Mouse (Mus musculus) left cerebral cortex, postnatal 25 days (tissue): ENCODE measurements at regions not wholly inside any gene's neighbourhood (a gene's known extent, or its start where the extent isn't known, plus 50 kb on each side); places are given as distances from the start of the nearest gene placed in this dataset.

Experiments used
- DNase-seq, 2 experiments: peaks; one replicate each; pipeline ENCODE4 v3.0.0; 2022; ENCODE audit warnings: low spot score in 2 of 2, mixed read lengths in 1 of 2
- intact Hi-C: fragments of 180-260 bp; cut with DNase I; formaldehyde crosslinking; loops from one replicate; pipeline ENCODE4 v1.15.1; 2025

- intact Hi-C loops, result no loop called here
- DNase-seq, result no peak
Measured at GRCm38 (mm10) chr7:71289702-71290101, 61.6 kb downstream of the Gm10295 start.

GRCm38 (mm10) chr7:71289266-71289665 lies 62.0 kb downstream of the Gm10295 start:
- no peak for DNase-seq
- intact Hi-C loops, result no loop called here

- no peak for DNase-seq
- intact Hi-C loops, result no loop called here
Measured at GRCm38 (mm10) chr7:71287441-71287840, 63.8 kb downstream of the Gm10295 start.

GRCm38 (mm10) chr7:71284246-71284645 lies 67.0 kb downstream of the Gm10295 start:
- no peak for DNase-seq
- intact Hi-C loops, result no loop called here

GRCm38 (mm10) chr7:71283419-71283818 lies 67.9 kb downstream of the Gm10295 start:
- intact Hi-C loops, result no loop called here
- no peak for DNase-seq

- no peak for DNase-seq
- intact Hi-C loops, result no loop called here
Measured at GRCm38 (mm10) chr7:71266101-71266500, 85.2 kb downstream of the Gm10295 start.

- intact Hi-C loops, result no loop called here
- no peak for DNase-seq
Measured at GRCm38 (mm10) chr7:71264115-71264514, 87.2 kb downstream of the Gm10295 start.

- intact Hi-C loops, result no loop called here
- no peak for DNase-seq
Measured at GRCm38 (mm10) chr7:71249669-71250068, 101.6 kb downstream of the Gm10295 start.

GRCm38 (mm10) chr7:71249216-71249615 lies 102.1 kb downstream of the Gm10295 start:
- intact Hi-C loops, result no loop called here
- DNase-seq, result no peak

- no peak for DNase-seq
- intact Hi-C loops, result no loop called here
Measured at GRCm38 (mm10) chr7:71247922-71248321, 103.4 kb downstream of the Gm10295 start.

- no peak for DNase-seq
- intact Hi-C loops, result no loop called here
Measured at GRCm38 (mm10) chr7:71242379-71242911, 108.8 kb downstream of the Gm10295 start.

- DNase-seq, result no peak
- intact Hi-C loops, result no loop called here
Measured at GRCm38 (mm10) chr7:71239207-71239606, 112.1 kb downstream of the Gm10295 start.

- intact Hi-C loops, result no loop called here
- no peak for DNase-seq
Measured at GRCm38 (mm10) chr7:71236334-71236733, 115.0 kb downstream of the Gm10295 start.

- intact Hi-C loops, result no loop called here
- DNase-seq, result no peak
Measured at GRCm38 (mm10) chr7:71234176-71234769, 117.0 kb downstream of the Gm10295 start.

GRCm38 (mm10) chr7:71232821-71233815 lies 118.2 kb downstream of the Gm10295 start:
- intact Hi-C loops, result no loop called here
- DNase-seq, result no peak

- DNase-seq, result no peak
- intact Hi-C loops, result no loop called here
Measured at GRCm38 (mm10) chr7:71230901-71231477, 120.3 kb downstream of the Gm10295 start.

GRCm38 (mm10) chr7:71229183-71229582 lies 122.1 kb downstream of the Gm10295 start:
- DNase-seq, result no peak
- intact Hi-C loops, result no loop called here

- intact Hi-C loops, result no loop called here
- no peak for DNase-seq
Measured at GRCm38 (mm10) chr7:71224320-71224865, 126.9 kb downstream of the Gm10295 start.

GRCm38 (mm10) chr7:71223513-71224319 lies 127.6 kb downstream of the Gm10295 start:
- intact Hi-C loops, result no loop called here

More at GRCm38 (mm10) chr7:71223513-71224319, 127.6 kb downstream of the Gm10295 start:
- no peak for DNase-seq
